Mouse (Mus musculus) retina, postnatal 7 days (tissue): ENCODE data around the gene Zfhx3.
A peak's percentile ranks its signal among the peaks of the same experiment; 100 is the strongest.

Experiments
- DNase-seq: peaks from one replicate; pipeline ENCODE4 v3.0.0-alpha.2; 2012; ENCODE audit warnings: low read depth, low spot score

The Zfhx3 gene

GRCm38 (mm10) chr8:108239531-108239930, 297.1 kb downstream of the Zfhx3 start:
- no peak for DNase-seq

GRCm38 (mm10) chr8:108241041-108241690, 298.7 kb downstream of the Zfhx3 start:
- DNase-seq = no peak

DNA sequence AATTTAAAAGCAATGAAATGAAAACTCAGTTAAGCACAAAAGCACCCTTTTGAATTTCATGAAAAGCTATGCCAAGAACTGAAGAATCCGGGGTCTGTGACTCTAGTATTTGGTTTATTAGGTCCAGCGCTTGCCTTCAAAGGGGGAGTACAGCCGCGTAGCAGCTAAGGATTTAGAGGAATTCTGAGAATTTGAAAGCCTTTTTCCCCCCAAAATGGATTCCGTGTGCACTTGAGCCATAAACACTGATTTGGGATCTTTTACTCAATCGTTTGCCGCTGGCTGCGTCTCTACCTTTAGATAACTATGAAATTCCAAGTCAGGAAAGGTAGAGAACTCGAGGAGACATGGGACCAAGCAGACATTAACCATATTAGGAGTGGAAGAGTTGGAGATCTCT, 300.8 kb downstream of the Zfhx3 start:
- no peak for DNase-seq

DNA sequence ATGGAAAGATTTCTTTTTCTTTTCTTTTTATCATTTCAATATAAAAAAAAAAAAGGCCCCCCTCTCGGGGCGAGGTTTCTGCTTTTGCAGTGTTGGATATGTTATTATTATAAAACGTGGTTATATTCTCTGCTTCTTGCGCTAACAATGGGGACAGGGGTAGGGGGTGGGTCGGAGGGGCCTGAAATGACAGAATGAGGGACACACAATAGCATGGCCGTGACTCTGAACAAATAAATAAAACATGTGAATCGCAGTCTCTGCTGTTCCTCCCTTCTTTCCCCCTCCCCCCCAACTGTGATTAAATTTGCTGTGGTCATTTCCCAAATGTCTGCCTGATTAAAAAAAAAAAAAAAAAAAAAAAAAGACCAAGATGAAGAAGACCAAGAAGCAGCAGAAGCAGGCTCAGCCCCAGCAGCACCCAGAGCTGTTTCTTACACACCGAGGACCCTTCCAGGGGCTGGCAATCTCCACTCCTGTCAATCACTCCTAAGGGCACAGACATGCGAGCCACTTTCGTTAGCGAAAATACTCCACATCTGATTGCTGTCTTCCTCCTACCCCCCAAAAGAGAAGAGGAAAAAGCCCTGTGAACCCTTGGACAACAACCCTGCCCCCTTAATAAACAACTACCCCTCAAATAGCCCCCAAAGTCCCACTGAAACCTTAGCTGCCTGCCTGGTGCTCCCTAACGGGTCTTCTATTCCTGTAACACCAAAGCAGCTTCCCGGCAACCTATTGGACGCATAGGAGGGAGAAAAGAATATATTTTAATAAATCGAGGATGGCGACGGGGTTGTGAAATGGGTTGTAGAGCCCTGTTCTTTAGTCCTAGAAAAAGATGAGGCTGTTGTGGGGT, 302.4 kb downstream of the Zfhx3 start:
- no peak for DNase-seq

DNA sequence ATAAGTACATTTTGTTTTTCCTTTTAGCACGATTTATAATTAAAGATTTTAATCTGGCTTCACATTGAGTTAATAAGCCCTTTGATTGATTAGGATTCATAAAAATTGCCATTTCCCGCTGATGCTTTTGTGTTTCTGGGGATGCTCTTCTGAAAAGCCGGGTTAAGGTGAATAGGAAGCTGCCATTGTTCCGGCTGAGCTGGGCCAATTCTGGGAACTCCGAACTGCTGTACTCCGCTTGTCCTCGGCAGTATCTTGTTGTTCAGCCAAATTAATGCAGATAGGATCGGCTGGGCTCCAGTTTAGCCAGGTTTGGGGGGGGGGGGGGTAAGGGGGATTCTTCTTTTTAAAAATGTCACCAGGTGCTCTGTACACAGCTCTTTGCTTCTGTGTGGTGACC, 303.1 kb downstream of the Zfhx3 start:
- DNase-seq = no peak

DNA sequence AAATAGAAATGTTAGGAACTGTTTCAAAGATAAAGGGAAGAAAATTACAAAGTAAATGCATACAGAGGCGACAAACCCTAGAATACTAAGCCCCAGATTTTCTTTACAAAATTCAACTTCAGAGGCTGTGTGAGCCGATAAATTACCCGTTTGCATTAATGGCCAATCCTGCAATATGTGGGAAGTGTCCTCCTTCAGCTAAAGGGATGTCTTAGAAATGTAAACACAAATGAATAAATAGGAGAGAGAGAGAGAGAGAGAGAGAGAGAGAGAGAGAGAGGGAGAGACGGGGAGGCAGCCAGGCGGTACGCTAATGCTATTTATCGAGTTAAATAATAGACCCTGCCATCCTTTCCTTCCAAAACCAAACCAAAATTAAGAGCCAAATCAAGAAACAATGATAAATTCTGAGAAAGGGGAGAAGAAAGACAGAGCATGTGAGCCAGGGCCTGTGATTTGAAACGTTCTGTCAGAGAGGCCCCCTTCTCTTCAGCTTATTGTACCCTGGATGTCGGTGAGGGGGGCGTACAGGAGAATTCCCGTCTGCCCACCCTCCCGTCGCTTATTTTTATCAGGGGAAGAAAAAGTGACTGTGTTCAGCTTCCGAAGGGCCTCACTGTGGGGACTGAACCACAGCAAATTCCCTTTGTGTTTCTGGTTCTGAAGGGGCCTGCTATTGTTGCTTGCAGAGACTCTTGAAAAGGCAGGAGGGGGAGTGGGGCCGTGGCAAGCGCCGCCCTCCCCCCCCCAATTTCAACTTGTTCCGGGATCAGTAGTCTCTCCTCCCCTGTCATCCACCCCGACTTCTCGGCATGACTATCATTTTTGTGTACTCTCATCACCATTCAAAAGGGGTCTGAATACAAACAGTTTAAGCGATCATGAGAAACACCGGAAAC, 303.8 kb downstream of the Zfhx3 start:
- no peak for DNase-seq

DNA sequence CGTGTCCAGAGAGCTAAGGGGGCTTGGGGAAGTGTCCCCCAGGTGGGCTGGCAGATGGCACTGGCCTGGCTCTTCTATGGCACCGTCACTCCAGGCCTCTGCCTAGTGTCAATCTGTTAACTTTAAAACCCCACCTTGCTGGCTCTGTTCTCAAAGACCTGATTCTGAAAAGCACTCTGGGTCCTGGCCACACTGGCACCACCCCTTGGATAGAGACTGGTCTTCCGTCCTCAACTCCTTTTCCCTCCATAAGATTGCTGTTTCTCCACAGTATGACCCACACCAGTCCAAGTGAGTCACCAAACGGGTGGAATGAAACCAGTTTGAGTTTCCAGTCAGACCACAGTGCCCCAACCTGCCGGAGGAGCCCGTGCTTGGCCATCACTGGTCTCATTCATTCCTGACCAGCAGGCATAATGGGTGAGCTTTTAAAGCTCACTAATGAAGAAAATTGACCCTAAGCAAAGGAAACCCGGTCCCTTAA, 304.5 kb downstream of the Zfhx3 start:
- DNase-seq = no peak

DNA sequence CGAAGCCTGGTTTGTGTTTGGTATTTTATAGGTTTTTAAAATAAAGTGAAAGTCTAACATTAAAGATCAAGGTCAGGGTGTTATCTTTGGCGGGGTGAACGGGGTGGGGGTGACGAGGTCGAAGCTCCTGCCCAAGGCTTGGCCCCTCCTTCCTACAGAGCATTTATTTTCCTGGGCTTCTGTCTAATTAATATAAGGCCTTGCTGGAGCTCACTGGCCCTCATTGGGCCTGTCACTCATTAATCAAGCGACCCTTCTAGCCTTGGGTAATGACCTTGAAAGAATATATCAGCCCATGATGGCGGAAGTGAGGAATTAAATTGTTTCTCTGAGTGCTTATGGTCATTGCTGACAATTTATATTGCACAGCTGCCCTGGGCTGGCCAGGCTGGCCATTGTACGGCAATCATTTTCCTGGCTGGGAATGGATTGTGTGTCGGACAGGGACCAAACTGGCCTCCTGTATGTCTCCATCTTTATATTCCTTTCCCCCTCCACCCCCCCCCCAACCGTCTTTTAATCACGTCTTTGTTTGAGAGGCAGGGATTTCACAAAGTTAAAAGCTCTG, 322.2 kb downstream of the Zfhx3 start:
- DNase-seq = peak; percentile 2

DNA sequence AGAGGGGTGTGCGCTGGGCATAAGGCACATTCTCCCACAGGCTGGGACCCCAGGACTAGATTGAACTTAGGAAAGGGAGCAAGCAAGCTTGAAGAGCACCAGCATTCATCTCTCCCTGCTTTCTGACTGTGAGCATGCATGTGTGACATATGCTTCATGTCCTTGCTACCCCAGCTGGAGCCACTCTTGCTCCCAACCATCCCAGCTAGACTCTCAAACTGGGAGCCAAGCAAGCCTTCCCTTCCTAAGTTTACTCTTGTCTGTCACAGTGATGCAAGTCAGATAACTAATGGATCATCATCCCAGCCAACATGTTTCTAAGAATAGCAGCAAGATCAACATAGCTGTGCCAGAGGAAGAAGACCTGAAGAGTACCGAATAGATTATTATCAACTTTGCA, 335.5 kb downstream of the Zfhx3 start:
- no peak for DNase-seq

GRCm38 (mm10) chr8:108281981-108282380, 339.5 kb downstream of the Zfhx3 start:
- no peak for DNase-seq

DNA sequence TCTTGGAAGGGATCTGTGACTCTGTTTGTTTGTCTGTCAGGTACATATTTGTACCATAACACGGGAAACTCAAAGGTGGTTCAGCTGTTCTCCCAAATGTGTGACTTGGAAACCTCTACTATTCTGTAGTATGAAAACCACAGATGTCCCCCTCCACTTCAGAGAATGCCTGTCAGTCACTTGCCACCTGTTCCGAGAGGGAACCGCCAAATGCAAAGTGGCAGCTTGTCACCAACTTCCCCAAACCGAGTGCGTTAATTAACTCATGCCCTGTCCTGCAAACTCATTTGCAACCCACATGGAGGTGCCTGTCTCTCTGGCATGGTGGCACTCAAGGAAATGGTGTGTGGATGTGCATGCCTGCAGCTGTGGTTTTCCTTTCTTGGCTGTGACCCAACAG, 343.7 kb downstream of the Zfhx3 start:
- no peak for DNase-seq

DNA sequence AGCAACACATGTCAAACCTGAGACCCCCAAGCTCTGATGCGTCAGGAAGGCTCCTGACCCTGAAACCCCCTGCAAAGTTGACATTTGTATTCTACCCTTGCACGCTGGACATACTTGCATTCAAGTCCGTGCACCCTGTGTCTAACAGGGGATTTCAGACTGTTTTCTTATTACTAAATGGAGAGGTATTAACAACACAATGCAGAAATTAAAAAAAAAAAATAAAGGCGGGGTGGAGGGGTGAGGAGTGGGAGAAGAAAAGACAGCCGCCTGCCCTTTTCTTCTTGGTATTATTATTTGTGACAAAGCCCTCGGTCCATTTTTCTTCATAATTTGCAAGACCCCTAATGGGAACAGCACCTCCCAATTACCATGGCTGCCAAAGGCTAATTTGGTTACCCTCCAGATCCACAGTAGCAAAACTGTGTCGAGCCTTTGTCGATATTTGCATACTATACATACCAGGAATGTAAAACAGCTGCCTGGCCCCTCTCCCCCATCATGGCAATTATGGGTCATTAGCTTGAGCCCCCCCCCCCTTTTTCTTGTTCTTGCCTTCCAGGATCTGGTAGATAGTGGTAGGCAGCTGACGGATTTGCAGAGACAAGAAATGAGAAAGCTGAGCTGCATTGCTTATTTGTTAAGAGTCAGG, 358.6 kb downstream of the Zfhx3 start:
- DNase-seq = no peak

- no peak for DNase-seq
Observed at GRCm38 (mm10) chr8:108301654-108302053, 359.2 kb downstream of the Zfhx3 start.

DNA sequence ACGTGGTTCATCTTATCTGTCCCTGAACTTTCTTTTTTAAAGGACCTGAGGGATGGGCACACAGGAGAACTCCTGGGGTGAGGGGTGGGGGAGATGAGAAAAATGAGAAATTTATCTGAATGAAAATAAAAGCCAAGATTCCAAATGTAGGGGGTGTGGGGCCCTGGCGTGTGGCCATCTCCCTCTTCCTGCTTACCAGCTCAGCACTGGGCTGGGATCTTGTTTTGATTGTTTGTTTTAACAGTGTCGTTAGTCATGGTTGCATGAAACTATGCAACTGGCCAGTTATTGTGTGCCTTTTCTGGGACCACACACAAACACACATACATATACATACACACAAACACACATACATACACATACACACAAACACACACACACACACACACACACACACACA, 362.9 kb downstream of the Zfhx3 start:
- no peak for DNase-seq

- no peak for DNase-seq
Observed at GRCm38 (mm10) chr8:108309525-108310246, 367.2 kb downstream of the Zfhx3 start.

GRCm38 (mm10) chr8:108315046-108315445, 372.6 kb downstream of the Zfhx3 start:
- no peak for DNase-seq

DNA sequence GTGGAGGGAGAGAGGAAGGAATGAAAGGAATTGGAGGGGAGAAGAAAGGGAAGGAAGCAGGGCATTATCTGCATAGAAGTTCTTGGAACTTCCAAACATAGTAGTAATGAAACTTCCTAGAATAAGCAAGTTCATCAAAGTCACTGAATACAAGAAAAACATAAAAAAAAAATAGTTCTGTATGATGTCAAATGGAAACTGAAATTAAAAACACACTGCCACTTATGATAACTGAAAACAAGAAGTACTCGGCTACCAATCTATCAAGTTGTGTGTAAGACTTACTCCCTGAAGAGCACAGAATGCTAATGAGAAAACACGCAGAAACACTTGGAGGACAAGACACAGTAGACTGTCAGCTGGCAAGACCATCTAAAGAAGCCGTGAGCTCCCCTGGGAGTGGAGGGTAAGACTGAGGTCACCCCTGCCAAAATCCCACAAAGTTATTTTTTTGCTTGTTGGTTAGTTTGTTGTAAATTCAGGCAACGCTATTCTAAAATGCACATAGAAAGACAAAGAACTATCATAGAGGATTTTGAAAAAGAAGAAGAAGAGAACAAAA, 375.2 kb downstream of the Zfhx3 start:
- DNase-seq = no peak

- no peak for DNase-seq
Observed at GRCm38 (mm10) chr8:108327711-108328110, 385.3 kb downstream of the Zfhx3 start.

DNA sequence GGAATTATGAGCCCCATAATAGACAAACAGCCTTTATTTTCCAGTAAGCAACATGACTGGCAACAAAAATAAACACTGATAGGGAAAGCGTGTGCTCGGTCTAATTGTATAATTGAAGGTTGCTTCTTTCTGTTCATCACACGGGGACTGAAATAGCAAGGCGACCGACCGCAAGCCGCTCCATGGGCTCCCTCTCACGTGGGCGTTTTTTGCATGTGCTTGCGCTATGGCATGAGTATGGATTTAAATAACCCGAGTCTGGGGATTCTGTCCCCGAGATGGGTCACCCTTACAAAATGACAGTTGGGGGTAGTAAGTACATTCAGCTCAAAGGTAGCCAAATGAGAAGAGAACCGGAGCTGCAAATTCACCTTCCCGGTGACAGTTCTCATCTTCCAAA, 405.9 kb downstream of the Zfhx3 start:
- DNase-seq = no peak

- DNase-seq = no peak
Observed at GRCm38 (mm10) chr8:108348776-108349175, 406.3 kb downstream of the Zfhx3 start.
